Mouse (Mus musculus) lung, postnatal 0 days (tissue): Measurements from ENCODE around the gene Gjd2. TPM values are rescaled to one million over a fixed set of nuclear protein-coding genes. Genes with fewer than 3 reads are reported as not detected.

ENCODE experiments used
- ATAC-seq: fragments of 200-750 bp; cut with Nextera tagmentation; 2 replicates; pipeline ENCODE4 v1.8.0; 2017; ENCODE audit warnings: moderate library complexity
- DNase-seq: peaks from one replicate; pipeline ENCODE4 v3.0.0-alpha.2; 2016; ENCODE audit warnings: low spot score
- H3K27ac ChIP-seq: fragments of 300-500 bp; sonication (generic); 2 replicates; pipeline ENCODE4 v1.5.1; 2014; ENCODE audit warnings: antibody characterized with exemption, mild to moderate bottlenecking, low read length, mixed read lengths
- H3K27me3 ChIP-seq: fragments of 300-500 bp; sonication (generic); replicated peaks from 2 replicates; pipeline ENCODE4 v1.6.1; 2014; ENCODE audit warnings: low read length, mixed read lengths; ENCODE audit not compliant: insufficient read depth
- H3K36me3 ChIP-seq: fragments of 300-500 bp; sonication (generic); 2 replicates; pipeline ENCODE4 v1.6.1; 2014; ENCODE audit warnings: low read length, mixed read lengths; ENCODE audit not compliant: insufficient read depth
- H3K4me1 ChIP-seq: fragments of 300-500 bp; sonication (generic); 2 replicates; pipeline ENCODE4 v1.6.1; 2014; ENCODE audit warnings: antibody characterized with exemption, low read depth, low read length, mixed read lengths; ENCODE audit not compliant: insufficient read depth
- H3K4me2 ChIP-seq: fragments of 300-500 bp; sonication (generic); replicated peaks from 2 replicates; pipeline ENCODE4 v1.6.1; 2014; ENCODE audit warnings: low read depth, mild to moderate bottlenecking, low read length, moderate library complexity, mixed read lengths
- H3K4me3 ChIP-seq: fragments of 300-500 bp; sonication (generic); 2 replicates; pipeline ENCODE4 v1.5.1; 2014; ENCODE audit warnings: low read depth, low read length
- H3K9ac ChIP-seq: fragments of 300-500 bp; sonication (generic); replicated peaks from 2 replicates; pipeline ENCODE4 v1.6.1; 2014; ENCODE audit warnings: low read depth, mild to moderate bottlenecking
- H3K9me3 ChIP-seq: fragments of 300-500 bp; sonication (generic); 2 replicates; pipeline ENCODE4 v1.6.1; 2016; ENCODE audit warnings: low read length, mixed read lengths
- CTCF ChIP-seq: IDR thresholded peaks from 2 replicates; pipeline ENCODE4 v1.5.1; 2016; ENCODE audit warnings: antibody characterized with exemption, mild to moderate bottlenecking
- EP300 ChIP-seq: IDR thresholded peaks from 2 replicates; pipeline ENCODE4 v1.6.1; 2016; ENCODE audit warnings: antibody characterized with exemption, mild to moderate bottlenecking, control low read depth
- WGBS: fragments of 180-500 bp; shearing (Covaris S2); extraction: QIAGEN DNeasy Blood & Tissue Kit; methylation state at CpG from one replicate; pipeline ENCODE4 v1.1.7; 2014; 5-methylcytosine and 5-hydroxymethylcytosine counted together
- polyA plus RNA-seq: library from polyadenylated mRNA; unstranded; fragments of >200 nt; fragmentation: Nextera tagmentation; extraction: Ambion mirVana; gene quantifications from 2 replicates; pipeline ENCODE4 v1.2.1, GENCODE M21; 2015

Gjd2 gene
- polyA plus RNA-seq, 1 experiment from 2014 or later, result not detected

DNA sequence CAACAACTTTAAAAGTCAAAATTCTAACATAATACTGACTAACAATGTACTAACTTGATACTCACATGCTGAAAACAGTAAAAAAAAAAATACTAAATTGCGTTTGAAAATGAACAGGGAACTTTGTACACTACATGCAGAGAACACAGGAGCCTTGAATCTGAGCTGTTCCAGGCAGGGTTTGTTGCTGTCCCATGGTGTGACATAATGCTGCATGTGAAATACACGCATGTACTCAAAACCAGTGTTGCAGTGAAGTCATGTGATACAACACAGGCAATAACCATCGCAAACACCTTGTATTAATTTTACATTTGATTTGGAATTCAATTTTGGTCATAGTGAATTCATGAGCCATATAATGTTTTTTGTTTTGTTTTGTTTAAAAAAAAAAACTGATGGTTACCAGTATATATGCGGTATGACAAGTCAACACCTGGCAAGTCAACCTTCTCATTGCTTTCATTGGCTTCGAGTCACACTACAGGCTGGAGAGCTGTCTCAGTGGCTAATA lies 32.8 kb upstream of the Gjd2 start:
- no peak for ATAC-seq
- 93% methylated on average over 5 of the region's 5 CpGs for WGBS
- no peak for TF ChIP-seq CTCF
- no peak for TF ChIP-seq EP300
- Histone ChIP-seq H3K27me3 (no peaks in the 10 kb centered on the region), H3K9me3 (no peaks in the 10 kb centered on the region), H3K9ac (no peak overlapping the region), H3K36me3 (no peaks in the 10 kb centered on the region), H3K4me3 (no peak overlapping the region), H3K4me1 (no peaks in the 10 kb centered on the region), H3K27ac (no peak overlapping the region), H3K4me2 (no peak overlapping the region)
- no peak for DNase-seq

DNA sequence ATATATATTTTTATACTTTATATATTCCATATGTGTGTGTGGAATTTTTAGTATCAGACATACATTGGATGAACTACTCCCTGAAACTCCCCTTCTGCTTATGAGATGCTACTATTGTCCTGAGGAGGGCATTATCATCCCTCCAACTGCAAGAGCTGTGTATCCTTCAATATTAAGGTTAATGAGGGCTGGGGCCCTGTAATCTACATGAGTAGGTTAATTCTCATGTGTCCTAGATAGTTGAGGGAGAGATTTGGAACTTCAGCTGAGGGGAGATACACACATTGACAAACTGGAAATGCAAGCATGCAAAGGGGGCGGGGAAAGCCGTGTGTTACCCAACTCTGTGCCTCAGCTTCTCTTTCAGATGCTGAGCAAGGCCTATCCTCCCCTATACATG lies 24.5 kb upstream of the Gjd2 start:
- H3K9me3 ChIP-seq, result no peaks in the 10 kb centered on the region
- TF ChIP-seq EP300, result no peak
- no peak for TF ChIP-seq CTCF
- H3K27me3 ChIP-seq, result no peaks in the 10 kb centered on the region
- H3K27ac ChIP-seq, result no peak overlapping the region
- no peak overlapping the region for H3K4me3 ChIP-seq
- ATAC-seq, result no peak
- no peak for DNase-seq
- WGBS, result 68% methylated on average over 2 of the region's 2 CpGs
- no peak overlapping the region for H3K9ac ChIP-seq
- H3K36me3 ChIP-seq, result no peaks in the 10 kb centered on the region
- H3K4me2 ChIP-seq, result no peak overlapping the region
- H3K4me1 ChIP-seq, result no peaks in the 10 kb centered on the region

DNA sequence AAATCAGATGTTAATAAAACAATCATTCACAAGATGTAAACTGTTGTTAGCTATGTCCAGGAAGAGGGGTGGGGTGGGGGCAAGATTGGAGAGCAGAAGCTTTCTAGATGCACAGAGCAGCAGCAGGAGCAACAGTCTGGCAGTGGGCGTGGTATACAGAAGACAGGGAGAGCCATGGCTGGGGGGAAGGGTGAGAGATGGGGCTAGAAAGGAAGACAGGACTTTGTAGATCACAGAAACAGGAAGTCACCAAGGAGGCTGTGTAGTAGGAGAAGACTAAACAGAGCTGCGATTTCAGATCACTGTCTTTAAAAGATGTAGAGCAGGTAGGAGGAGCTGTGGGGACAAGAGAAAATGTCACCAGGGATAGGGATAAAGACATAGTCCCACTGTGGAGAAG lies 18.8 kb upstream of the Gjd2 start:
- TF ChIP-seq EP300 (no peak), CTCF (no peak)
- no peak for ATAC-seq
- Histone ChIP-seq H3K9me3 (no peaks in the 10 kb centered on the region), H3K4me1 (no peaks in the 10 kb centered on the region), H3K4me3 (no peak overlapping the region), H3K27ac (no peak overlapping the region), H3K9ac (no peak overlapping the region), H3K36me3 (no peaks in the 10 kb centered on the region), H3K4me2 (no peak overlapping the region), H3K27me3 (no peaks in the 10 kb centered on the region)
- DNase-seq, result no peak
- WGBS, result 15% methylated on average over 2 of the region's 2 CpGs

DNA sequence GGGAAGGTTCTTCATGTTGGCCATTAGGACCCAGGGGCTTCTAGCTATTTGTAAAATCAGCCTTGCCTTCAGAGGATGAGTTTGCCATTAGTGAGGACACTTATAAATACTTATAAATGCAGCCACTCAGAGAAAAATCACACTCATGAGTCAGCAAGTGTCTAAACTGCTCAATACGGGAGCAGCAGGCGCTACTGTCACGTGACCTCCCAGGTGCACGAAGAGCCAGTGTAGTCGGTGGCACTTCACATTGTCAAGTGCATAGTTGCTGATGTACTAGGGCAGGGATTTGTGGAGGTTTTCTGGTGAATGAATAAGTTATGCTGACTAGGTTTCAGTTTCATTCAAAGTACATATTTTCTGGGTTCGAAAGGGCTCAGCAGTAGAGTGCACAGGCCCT lies 10.0 kb upstream of the Gjd2 start:
- 53% methylated on average over 6 of the region's 6 CpGs for WGBS

DNA sequence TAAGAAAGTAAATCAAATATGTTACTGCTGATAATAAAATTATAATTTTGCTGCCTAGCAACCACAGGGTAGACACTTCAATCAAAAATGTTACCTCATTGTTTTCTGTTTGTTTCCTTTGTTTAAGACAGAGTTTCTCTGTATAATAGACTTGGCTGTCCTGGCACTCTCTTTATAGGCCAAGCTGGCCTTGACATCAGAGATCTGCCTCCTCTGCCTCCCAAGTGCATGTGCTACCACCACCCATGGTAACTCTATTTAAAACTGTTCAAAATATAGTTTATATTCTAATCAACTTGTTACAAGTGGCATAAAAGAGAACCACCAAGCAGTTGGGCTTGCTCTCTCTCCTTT lies 6.8 kb upstream of the Gjd2 start:
- H3K4me3 ChIP-seq, result no peak overlapping the region
- H3K9ac ChIP-seq, result no peak overlapping the region
- no peaks in the 10 kb centered on the region for H3K9me3 ChIP-seq
- TF ChIP-seq EP300, result no peak
- no peak for TF ChIP-seq CTCF
- H3K4me2 ChIP-seq, result no peak overlapping the region
- H3K27ac ChIP-seq, result no peak overlapping the region
- H3K36me3 ChIP-seq, result no peaks in the 10 kb centered on the region
- no peak for DNase-seq
- no peaks in the 10 kb centered on the region for H3K27me3 ChIP-seq
- no peaks in the 10 kb centered on the region for H3K4me1 ChIP-seq
- ATAC-seq, result no peak

More for the DNA sequence above, 10.0 kb upstream of the Gjd2 start:
- peak; percentile 37; the same call in 1 of the 2 replicates for ATAC-seq
- no peak overlapping the region for H3K27ac ChIP-seq
- no peaks in the 10 kb centered on the region for H3K36me3 ChIP-seq
- H3K4me1 ChIP-seq, result no peaks in the 10 kb centered on the region
- TF ChIP-seq CTCF (no peak), EP300 (no peak)
- no peak overlapping the region for H3K9ac ChIP-seq
- no peak overlapping the region for H3K4me3 ChIP-seq
- H3K9me3 ChIP-seq, result no peaks in the 10 kb centered on the region
- H3K27me3 ChIP-seq, result no peaks in the 10 kb centered on the region
- no peak overlapping the region for H3K4me2 ChIP-seq
- DNase-seq, result peak; percentile 21

DNA sequence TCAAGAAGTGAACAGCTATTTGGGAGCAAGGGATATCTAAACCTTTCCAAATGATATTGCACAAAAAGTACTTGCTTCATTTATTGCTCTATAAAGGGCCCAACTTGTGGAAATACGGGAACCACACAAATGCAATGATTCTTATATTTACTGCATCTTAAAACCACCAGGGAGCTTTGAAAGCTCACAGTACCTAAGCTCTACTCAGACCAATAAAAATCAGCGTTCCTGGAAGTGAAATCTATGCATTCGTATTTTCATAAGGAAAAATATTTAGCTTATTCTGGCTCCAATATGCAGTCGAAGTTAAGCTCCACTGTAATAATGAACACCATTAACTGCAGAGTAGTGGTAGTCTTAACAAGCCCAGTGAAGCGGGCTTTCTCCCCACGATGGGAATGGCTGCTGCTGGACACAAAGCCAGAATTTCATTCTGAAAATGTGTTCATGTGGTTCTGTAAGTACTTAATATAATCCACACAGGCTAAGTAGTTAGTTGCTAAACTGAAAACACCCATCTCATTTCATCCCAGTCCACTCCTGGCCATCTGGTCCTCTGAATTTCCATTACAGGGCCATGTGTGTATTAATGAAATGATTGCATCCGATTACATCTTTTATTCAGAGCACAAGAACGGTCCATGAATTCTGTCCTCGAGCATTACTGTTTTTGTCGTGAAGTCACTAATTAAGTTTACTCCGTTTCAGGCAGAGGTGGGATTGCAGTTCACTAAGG lies 6.2 kb upstream of the Gjd2 start:
- no peak overlapping the region for H3K27ac ChIP-seq
- H3K9ac ChIP-seq, result no peak overlapping the region
- no peak overlapping the region for H3K4me2 ChIP-seq
- no peaks in the 10 kb centered on the region for H3K36me3 ChIP-seq
- no peak overlapping the region for H3K4me3 ChIP-seq
- no peak for ATAC-seq
- H3K27me3 ChIP-seq, result peaks cover 3% of the 10 kb centered on the region; the same call in 1 of the 2 replicates
- WGBS, result 83% methylated on average over 11 of the region's 11 CpGs
- no peaks in the 10 kb centered on the region for H3K4me1 ChIP-seq
- TF ChIP-seq CTCF (no peak), EP300 (no peak)
- no peaks in the 10 kb centered on the region for H3K9me3 ChIP-seq
- DNase-seq, result no peak
